Mouse (Mus musculus): ENCODE measurements around the gene Zfp800. TPM values are rescaled to one million over a fixed set of nuclear protein-coding genes. Genes with fewer than 3 reads are reported as not detected.
A peak's percentile ranks its signal among the peaks of the same experiment; 100 is the strongest.

Zfp800 gene
- total RNA-seq, 2 experiments from 2014 or later = 16.8 to 17.6 TPM

DNA sequence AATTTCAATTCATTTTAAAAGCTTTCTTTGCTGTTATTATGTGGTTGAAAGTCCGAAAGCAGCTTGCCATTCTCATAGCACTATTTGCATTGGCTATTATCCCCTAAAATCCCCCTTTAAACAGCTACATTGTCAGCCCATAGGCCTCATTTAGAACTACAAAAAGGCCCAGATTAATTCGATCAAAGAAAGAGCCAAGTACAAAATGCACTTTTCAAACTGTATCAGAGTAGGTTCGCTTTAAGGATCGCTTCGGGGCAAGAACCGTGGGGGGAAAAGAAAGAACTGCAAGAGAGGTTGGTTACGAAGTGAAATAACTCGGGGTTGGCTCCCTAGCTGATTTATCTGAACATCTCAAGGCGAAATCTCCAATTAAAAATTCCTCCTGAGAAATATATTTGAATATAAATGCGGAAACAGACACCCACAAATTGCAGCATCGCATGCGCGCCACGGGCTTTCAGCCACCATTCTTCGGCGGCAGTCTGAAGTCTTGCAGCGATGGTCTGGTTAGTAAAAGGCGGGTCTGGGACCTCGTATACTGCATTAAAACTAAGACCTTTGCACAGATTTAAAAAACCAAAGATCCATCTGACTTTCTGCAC is 850 bp downstream of the Zfp800 start:
- peak in 1 of 2 experiments; percentile 31 for DNase-seq (ENCODE audit: low spot score in 2 of 2)

GRCm38 (mm10) chr6:28396051-28396852 is 1.6 kb downstream of the Zfp800 start:
- no peak for DNase-seq (ENCODE audit: low spot score in 2 of 2)

DNA sequence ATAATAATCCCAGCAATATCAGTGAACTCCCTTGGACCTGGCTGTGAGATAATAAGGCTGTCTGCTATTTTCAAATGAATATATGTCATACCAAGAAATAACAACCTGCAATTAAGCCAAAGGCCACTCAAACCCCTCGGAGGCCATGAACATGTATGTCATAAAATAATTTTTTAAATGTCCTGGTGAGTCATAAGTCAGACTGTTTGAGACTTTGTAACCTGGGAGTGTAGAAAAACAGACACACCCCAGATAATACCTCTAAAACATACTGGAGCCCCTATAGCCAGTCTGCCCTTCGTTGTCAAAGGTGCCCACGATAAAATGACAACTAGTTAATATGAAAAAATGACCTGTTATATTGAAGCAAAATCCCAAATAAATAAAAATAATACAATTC is 8.8 kb downstream of the Zfp800 start:
- no peak for DNase-seq (ENCODE audit: low spot score in 2 of 2)

DNA sequence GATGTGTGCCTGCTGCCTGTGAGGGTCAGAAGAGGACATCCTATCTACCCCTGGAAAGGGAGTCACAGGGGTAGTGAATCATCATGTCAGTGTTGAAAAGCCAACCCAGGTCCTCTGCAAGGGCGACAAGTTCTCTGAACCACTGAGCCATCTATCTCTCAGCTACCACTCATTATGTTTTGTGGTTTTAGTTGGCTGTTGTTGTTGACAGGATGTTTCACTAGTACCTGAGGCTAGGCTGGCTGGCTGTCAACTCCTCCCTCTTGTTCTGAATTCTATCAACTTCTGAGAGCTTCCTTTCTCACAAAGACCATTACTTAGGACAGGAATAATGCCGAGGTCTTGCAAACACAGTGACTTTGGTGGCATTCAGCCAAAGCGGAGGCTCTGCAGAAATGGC is 12.6 kb downstream of the Zfp800 start:
- DNase-seq (ENCODE audit: low spot score in 2 of 2) = no peak

DNA sequence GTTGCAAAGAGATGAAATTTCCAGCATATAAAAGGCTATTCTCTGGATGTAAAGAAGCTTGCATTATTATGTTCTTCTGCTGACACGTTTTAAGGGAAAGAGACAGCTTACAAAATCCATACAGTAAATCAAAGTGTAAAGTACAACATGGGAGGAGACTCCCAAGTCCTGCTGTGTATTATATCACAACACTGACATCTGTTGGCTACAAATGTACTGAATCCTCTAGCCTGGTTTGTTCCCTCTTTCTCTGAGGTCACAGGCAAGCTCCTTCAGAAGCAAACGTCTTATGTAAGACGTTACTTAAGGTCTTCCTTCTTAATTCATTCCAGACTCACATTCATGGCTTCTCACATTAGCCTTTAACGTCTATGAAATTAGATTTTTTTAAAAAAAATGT is 15.8 kb downstream of the Zfp800 start:
- DNase-seq (ENCODE audit: low spot score in 2 of 2) = no peak

DNA sequence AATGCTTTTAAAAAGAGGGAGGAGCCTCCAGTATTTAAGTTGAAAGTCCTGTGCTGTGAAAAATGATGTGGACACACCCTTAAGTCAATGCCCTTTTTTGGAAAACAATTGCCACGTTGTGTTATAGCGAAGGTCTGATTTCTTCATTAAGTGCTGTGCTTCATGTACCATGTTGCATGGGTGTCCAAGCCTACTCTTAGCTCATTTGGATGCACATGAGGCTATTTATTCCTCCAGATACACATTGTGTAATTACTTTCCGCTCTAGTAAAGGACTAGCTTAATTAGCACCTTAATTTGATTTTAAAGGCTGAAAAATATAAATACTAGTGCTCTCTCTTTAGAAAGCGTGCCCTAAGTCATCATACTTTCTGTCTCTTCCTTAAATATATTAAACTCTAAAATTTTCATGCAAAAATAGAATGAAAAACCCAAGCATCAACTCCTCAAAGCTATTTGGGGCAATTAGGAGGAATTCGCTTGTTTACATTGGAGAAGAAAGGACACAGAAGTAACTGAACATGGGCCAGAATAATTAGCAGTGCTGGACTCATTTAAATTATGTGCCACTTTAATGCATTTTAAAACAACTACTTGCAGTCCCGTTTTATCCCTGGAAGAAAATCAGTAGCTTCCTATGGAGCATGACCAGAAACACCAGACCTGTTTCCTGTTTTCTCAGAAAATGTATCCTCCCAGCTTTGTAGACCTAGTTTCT is 27.7 kb downstream of the Zfp800 start:
- DNase-seq (ENCODE audit: low spot score in 2 of 2) = no peak

DNA sequence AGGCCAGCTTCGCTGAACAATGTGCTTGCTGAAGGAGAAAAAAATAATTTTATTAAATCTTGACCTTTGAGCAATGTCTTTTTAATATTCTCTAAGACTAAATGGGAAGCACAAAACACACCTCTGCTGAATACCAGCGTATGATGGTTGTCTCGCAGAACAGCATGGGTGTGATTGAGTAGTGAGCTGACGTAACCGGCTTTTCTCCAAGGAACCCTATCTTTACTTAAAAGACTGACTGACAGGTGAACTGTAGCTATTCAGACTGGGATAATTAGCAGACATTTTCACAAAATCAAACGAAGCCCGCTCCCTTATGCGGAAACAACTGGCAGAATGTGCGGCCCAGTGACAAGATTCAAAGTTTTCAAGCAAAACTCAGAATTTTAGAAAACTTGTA is 30.2 kb downstream of the Zfp800 start:
- no peak for DNase-seq (ENCODE audit: low spot score in 2 of 2)

- no peak for DNase-seq (ENCODE audit: low spot score in 2 of 2)
These were observed 46.7 kb downstream of the Zfp800 start for GRCm38 (mm10) chr6:28351066-28351465.

DNA sequence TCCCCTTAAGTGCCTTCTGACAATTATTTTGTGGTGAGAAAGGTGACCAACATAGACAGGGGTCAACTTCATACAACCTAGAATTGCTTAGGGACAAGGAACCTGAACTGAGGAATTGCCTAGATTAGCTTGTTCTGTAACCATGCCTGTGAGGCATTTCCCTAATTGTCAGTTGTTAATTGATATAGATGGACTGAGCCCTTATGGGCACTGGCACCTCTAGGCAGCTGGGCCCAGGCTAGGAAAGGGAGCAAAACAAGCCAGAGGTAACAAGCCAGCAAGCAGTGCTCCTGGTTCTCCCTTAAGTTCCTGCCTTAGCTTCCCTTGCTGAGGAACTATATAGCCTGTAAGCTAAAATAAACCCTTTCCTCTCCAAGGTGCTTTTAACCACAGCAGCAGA is 52.1 kb downstream of the Zfp800 start:
- no peak for DNase-seq (ENCODE audit: low spot score in 2 of 2)

GRCm38 (mm10) chr6:28345181-28345580 is 52.6 kb downstream of the Zfp800 start:
- no peak for DNase-seq (ENCODE audit: low spot score in 2 of 2)

- no peak for DNase-seq (ENCODE audit: low spot score in 2 of 2)
These were observed 54.9 kb downstream of the Zfp800 start for GRCm38 (mm10) chr6:28342863-28343262.

DNA sequence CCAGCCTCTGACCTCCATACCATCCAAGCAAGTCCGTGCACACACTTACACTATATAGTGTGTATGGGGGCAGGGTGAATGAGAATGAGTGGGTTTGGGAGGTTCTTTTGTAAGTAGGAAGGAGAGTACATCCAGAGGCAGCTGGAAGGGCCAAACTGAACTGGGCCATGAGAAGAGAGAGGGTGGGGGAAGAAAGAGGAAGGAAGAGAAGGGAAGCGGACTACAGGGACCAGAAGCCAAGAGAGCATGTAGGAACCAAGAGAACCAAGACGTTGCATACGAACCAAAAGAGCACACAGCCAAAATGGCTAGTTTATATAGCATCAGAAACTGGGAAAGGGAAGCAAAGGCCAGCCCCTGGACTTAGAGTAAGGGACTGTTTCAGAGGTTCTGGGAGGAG is 56.6 kb downstream of the Zfp800 start:
- DNase-seq (ENCODE audit: low spot score in 2 of 2) = no peak

GRCm38 (mm10) chr6:28339410-28339809 is 58.4 kb downstream of the Zfp800 start:
- DNase-seq (ENCODE audit: low spot score in 2 of 2) = no peak

GRCm38 (mm10) chr6:28333696-28334095 is 64.1 kb downstream of the Zfp800 start:
- DNase-seq (ENCODE audit: low spot score in 2 of 2) = no peak

GRCm38 (mm10) chr6:28332546-28332945 is 65.3 kb downstream of the Zfp800 start:
- DNase-seq (ENCODE audit: low spot score in 2 of 2) = no peak

DNA sequence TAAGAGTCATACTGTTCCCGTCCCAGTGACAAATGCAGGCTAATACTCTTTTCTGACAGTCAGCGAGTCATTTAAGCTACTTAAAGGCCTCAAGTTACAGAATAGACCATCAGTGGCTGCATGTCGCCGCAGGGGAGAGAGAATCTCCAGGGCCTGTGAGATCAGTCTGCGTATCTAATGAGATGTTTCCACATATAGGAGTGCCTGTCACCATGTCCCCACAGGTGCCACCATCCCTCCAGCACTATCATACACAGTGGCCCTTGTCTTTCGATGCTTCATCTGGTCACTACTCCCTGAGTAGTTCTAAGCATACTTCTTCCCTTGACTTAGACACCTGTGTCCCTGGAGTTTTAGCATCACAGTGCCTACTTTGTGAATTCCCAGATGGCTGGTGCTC is 68.0 kb downstream of the Zfp800 start:
- DNase-seq (ENCODE audit: low spot score in 2 of 2) = no peak

DNA sequence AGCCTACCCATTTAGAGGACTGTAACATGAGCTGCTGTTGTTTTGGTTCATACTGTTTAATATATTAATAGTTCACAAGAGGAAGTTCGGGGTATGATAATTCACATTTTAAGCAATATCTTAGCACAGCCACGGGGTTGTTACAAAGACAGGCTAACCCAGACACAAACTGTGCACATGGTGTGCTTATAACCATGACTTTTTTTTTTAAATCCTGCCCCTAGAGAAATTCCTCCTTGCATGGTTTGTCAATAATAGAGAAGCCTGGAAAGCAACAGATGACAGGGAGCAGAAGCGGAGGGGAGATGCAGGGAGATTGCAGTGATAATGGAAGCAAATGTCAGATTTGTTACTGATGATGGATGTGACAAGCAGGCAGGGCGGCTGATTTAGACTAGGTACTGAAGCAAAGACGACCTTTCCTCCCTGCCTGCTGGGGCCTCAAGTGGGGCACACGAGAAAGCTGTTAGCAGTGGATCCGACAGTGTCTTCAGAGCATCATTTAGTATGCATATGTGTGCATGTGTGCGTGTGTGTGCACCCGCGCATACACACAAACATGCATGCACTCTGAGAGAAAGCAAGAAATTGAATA is 68.7 kb downstream of the Zfp800 start:
- no peak for DNase-seq (ENCODE audit: low spot score in 2 of 2)

- no peak for DNase-seq (ENCODE audit: low spot score in 2 of 2)
These were observed 71.1 kb downstream of the Zfp800 start for GRCm38 (mm10) chr6:28326720-28327119.

- DNase-seq (ENCODE audit: low spot score in 2 of 2) = no peak
These were observed 75.4 kb downstream of the Zfp800 start for GRCm38 (mm10) chr6:28322399-28322798.

- no peak for DNase-seq (ENCODE audit: low spot score in 2 of 2)
These were observed 78.0 kb downstream of the Zfp800 start for GRCm38 (mm10) chr6:28319648-28320270.

- no peak for DNase-seq (ENCODE audit: low spot score in 2 of 2)
These were observed 78.8 kb downstream of the Zfp800 start for GRCm38 (mm10) chr6:28318820-28319573.

All from layer of hippocampus, postnatal 10 days (tissue).